Mouse (Mus musculus) telencephalon, adult 2 months (tissue): ENCODE measurements around the gene Cyct.

Experiments used
- DNase-seq: peaks from one replicate; pipeline ENCODE4 v3.0.0-alpha.2; 2011; ENCODE audit warnings: low read depth, low spot score

The Cyct gene

GRCm38 (mm10) chr2:76338215-76339156 lies 21.8 kb downstream of the Cyct start, which contains the start of gene Pde11a:
Gene Pde11a, minus strand, starts transcription at chr2:76338774.
- DNase-seq: no peak

DNA sequence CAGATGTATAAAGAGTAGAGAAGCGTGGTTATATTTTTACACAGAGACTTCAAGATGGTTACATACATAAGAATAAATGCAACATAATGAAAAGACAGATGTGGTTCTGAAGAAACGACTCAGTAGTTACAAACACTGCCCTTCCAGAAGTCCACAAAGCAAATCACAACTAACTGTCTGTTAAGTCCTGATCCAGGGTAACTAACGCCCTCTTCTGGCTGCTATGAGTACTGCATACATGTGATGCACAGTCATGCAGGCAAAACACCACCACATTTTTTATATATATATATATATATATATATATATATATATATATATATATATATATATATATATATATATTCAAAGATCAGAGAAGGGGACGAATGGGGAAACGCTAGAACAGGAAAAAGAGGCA lies 25.7 kb downstream of the Cyct start:
- DNase-seq: no peak

DNA sequence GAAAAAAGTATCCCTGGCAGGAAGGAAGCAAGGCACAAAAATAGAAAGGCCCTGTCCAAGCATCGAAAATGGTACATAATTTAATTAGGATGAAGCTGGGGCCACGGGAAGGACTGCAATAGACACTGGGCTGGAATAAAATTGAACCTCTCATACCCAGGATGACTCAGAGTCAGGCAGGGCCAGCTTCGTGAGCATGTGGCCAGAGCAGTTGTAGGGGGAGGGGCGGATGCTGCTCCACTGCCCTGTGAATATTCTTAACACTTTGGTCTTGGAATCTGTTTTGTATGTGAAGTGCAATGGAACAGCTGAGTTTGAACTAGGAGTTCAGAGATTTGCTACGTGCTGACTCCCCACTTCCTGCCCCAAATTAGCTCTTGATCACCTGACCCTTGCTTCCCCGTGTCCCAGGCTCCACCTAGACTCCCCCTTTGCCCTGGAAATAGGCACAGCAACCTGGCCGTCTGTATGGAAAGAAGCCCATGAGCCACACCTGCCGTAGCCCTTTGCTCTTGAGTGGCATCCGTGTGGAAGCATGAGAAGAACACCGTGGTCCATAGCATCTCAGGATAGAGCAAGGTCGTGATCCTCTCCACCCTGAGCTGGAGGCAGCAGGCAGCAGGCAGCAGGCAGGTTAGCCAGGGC lies 28.0 kb downstream of the Cyct start:
- no peak for DNase-seq

DNA sequence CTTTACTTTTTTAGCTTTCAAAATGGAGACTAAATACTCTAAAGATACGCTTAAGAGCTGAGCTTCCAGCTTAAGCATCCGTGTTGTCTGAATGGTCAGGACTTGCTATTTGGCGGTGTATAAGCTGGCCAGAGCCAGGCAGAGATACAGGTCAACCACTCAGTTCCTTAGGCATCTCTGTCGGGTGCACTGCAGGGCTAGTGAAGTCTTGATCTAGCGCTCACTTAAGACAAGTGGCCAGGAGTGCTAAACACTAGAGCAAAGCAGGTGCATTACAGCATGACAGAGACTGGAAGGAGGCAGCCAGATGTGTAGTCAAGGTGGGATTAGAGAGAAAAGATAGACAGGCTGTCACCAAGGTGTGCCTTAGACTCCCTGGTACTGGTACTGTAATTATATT lies 30.2 kb downstream of the Cyct start:
- no peak for DNase-seq

GRCm38 (mm10) chr2:76326161-76326560 lies 34.1 kb downstream of the Cyct start:
- no peak for DNase-seq

DNA sequence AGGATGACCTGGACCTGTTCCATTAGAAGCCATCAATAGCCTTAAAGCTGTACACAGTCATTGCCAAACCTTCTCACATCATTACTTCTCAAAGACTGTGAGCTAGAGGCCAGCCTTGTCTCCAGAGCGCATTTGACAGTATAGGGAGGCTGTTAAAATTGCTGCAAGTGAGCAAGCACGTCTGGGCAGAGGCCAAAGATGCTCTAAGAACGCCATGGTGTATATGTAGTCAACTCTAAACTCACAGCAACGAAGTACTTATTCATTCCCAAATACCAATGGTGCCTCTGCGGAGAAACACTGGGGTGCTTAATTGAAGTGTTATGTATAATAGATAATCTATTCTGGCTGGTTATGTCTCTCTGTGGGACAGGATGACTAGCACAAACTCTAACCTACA lies 35.8 kb downstream of the Cyct start:
- no peak for DNase-seq

GRCm38 (mm10) chr2:76323185-76323875 lies 36.9 kb downstream of the Cyct start:
- DNase-seq: peak; percentile 41

DNA sequence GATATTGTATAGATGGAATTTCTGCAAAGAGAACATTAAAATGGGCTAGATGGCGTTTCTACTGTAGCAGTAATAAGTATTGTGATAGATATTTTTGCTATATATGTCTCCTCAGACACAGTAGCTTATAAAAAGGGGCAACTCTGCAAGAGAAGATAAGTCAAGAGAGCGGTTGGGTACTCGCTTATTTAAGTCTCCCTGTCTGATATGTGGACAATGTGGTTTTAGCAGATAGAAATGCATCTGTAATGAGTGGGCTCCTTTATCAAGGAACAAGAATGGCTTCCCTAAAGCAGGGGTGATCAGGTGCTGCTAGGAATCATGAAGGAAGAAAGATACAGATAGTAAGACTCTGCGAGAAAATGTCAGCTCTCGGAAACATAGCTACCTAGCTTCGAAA lies 39.9 kb downstream of the Cyct start:
- DNase-seq: no peak

DNA sequence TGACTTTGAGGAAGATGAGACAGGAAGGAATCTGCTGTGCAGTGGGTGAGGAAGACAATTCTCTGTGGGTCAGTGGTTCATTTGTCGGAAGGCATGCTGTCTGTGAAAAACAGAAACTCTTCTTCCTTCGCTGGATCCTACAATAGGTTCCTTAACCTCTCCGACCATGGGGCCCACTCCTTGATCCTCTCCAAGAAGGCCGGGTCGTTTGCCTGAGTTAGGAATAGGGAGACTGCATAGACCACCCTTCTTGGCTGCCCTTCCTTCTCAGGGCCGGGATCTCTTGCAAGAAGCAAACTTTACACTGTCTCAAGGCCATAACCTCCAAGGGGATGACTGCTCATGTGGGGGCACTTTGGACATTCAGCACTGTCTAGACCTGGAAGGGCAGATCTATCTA lies 41.0 kb downstream of the Cyct start:
- no peak for DNase-seq
